Mouse (Mus musculus) lung, embryonic 14.5 days (tissue): ENCODE data around the gene Mfap1a. TPM values are rescaled to one million over a fixed set of nuclear protein-coding genes. Genes with fewer than 3 reads are reported as not detected.
"Not testable (repeated sequence)": the region's sequence is repeated elsewhere in the genome, so short reads cannot be mapped to it uniquely, and the experiment has no call there.

ENCODE experiments used
- ATAC-seq: fragments of 200-750 bp; cut with Nextera tagmentation; 2 replicates; pipeline ENCODE4 v1.8.0; 2017; ENCODE audit warnings: mild to moderate bottlenecking, moderate TSS enrichment, moderate library complexity; ENCODE audit not compliant: insufficient read depth
- DNase-seq: peaks from one replicate; pipeline ENCODE4 v3.0.0-alpha.2; 2015
- H3K27ac ChIP-seq: fragments of 300-500 bp; sonication (generic); 2 replicates; pipeline ENCODE4 v1.5.1; 2014; ENCODE audit warnings: low read depth, mild to moderate bottlenecking, moderate library complexity
- H3K27me3 ChIP-seq: fragments of 300-500 bp; sonication (generic); 2 replicates; pipeline ENCODE4 v1.6.1; 2014; ENCODE audit warnings: low read length, control low read depth; ENCODE audit not compliant: insufficient read depth
- H3K36me3 ChIP-seq: fragments of 300-500 bp; sonication (generic); 2 replicates; pipeline ENCODE4 v1.6.1; 2014; ENCODE audit warnings: control low read depth; ENCODE audit not compliant: insufficient read depth
- H3K4me1 ChIP-seq: fragments of 300-500 bp; sonication (generic); 2 replicates; pipeline ENCODE4 v1.6.1; 2014; ENCODE audit warnings: antibody characterized with exemption, control low read depth; ENCODE audit not compliant: insufficient read depth
- H3K4me2 ChIP-seq: fragments of 300-500 bp; sonication (generic); 2 replicates; pipeline ENCODE4 v1.6.1; 2014; ENCODE audit warnings: mild to moderate bottlenecking
- H3K4me3 ChIP-seq: fragments of 300-500 bp; sonication (generic); 2 replicates; pipeline ENCODE4 v1.5.1; 2014; ENCODE audit warnings: low read depth, low read length
- H3K9ac ChIP-seq: fragments of 300-500 bp; sonication (generic); 2 replicates; pipeline ENCODE4 v1.6.1; 2014
- H3K9me3 ChIP-seq: fragments of 300-500 bp; sonication (generic); 2 replicates; pipeline ENCODE4 v1.6.1; 2016; ENCODE audit warnings: low read depth, low read length, control low read depth
- CTCF ChIP-seq: IDR thresholded peaks from 2 replicates; pipeline ENCODE4 v1.5.1; 2016; ENCODE audit warnings: antibody characterized with exemption, low read depth
- WGBS: fragments of 180-500 bp; shearing (Covaris S2); extraction: QIAGEN DNeasy Blood & Tissue Kit; methylation state at CpG from one replicate; pipeline ENCODE4 v1.1.7; 2014; 5-methylcytosine and 5-hydroxymethylcytosine counted together
- polyA plus RNA-seq: library from polyadenylated mRNA; unstranded; fragments of >200 nt; fragmentation: Nextera tagmentation; extraction: Ambion mirVana; gene quantifications from 2 replicates; pipeline ENCODE4 v1.2.1, GENCODE M21; 2014

The Mfap1a gene
- polyA plus RNA-seq, 1 experiment from 2014 or later: 24.7 TPM

GRCm38 (mm10) chr2:121518106-121518505 lies 11.6 kb upstream of the Mfap1a start:
- Histone ChIP-seq H3K36me3 (peaks cover 55% of the 10 kb centered on the region), H3K27me3 (no peaks in the 10 kb centered on the region), H3K4me1 (no peaks in the 10 kb centered on the region), H3K27ac (no peak overlapping the region), H3K4me2 (no peak overlapping the region), H3K9me3 (no peaks in the 10 kb centered on the region), H3K9ac (no peak overlapping the region), H3K4me3 (no peak overlapping the region)
- DNase-seq (no peak), ATAC-seq (no peak)
- 88% methylated on average over 5 of the region's 5 CpGs for WGBS
- no peak for TF ChIP-seq CTCF

- H3K4me1 ChIP-seq: no peaks in the 10 kb centered on the region
- no peaks in the 10 kb centered on the region for H3K9me3 ChIP-seq
- TF ChIP-seq CTCF: no peak
- 87% methylated on average over 4 of the region's 4 CpGs for WGBS
- H3K4me2 ChIP-seq: no peak overlapping the region
- no peak overlapping the region for H3K27ac ChIP-seq
- no peak overlapping the region for H3K4me3 ChIP-seq
- no peak overlapping the region for H3K9ac ChIP-seq
- no peaks in the 10 kb centered on the region for H3K27me3 ChIP-seq
- ATAC-seq (no peak), DNase-seq (no peak)
- peaks cover 61% of the 10 kb centered on the region for H3K36me3 ChIP-seq
These were observed 7.7 kb upstream of the Mfap1a start for GRCm38 (mm10) chr2:121514211-121514610.

GRCm38 (mm10) chr2:121512991-121513765 lies 6.7 kb upstream of the Mfap1a start:
- not testable (repeated sequence) for H3K4me2 ChIP-seq, H3K9ac ChIP-seq, H3K9me3 ChIP-seq, ATAC-seq, H3K27ac ChIP-seq, H3K27me3 ChIP-seq, H3K4me3 ChIP-seq, DNase-seq, H3K4me1 ChIP-seq
- WGBS: 88% methylated on average over 4 of the region's 5 CpGs
- H3K36me3 ChIP-seq: peaks cover 56% of the 10 kb centered on the region

GRCm38 (mm10) chr2:121511401-121511800 lies 4.9 kb upstream of the Mfap1a start:
- Histone ChIP-seq H3K27ac (no peak overlapping the region), H3K4me3 (no peak overlapping the region), H3K9ac (no peak overlapping the region), H3K4me1 (no peaks in the 10 kb centered on the region), H3K36me3 (peaks cover 47% of the 10 kb centered on the region), H3K4me2 (no peak overlapping the region), H3K9me3 (no peaks in the 10 kb centered on the region), H3K27me3 (no peaks in the 10 kb centered on the region)
- 90% methylated on average over 8 of the region's 8 CpGs for WGBS
- ATAC-seq (no peak), DNase-seq (no peak)
- no peak for TF ChIP-seq CTCF

- peaks cover 37% of the 10 kb centered on the region for H3K36me3 ChIP-seq
- 20% methylated on average over 16 of the region's 16 CpGs for WGBS
- no peak overlapping the region for H3K27ac ChIP-seq
- no peaks in the 10 kb centered on the region for H3K9me3 ChIP-seq
- peak overlapping the region; percentile 21; the same call in 1 of the 2 replicates for H3K9ac ChIP-seq
- DNase-seq (peak; percentile 76), ATAC-seq (peak; percentile 70; the same call in 1 of the 2 replicates)
- H3K4me2 ChIP-seq: peak overlapping the region; percentile 56
- H3K4me3 ChIP-seq: peak overlapping the region; percentile 31
- H3K27me3 ChIP-seq: no peaks in the 10 kb centered on the region
- H3K4me1 ChIP-seq: no peaks in the 10 kb centered on the region
- TF ChIP-seq CTCF: no peak
These were observed 3.1 kb upstream of the Mfap1a start for GRCm38 (mm10) chr2:121509584-121509983.

- ATAC-seq (no peak), DNase-seq (no peak)
- TF ChIP-seq CTCF: no peak
- peaks cover 24% of the 10 kb centered on the region for H3K36me3 ChIP-seq
- H3K27ac ChIP-seq: no peak overlapping the region
- no peaks in the 10 kb centered on the region for H3K27me3 ChIP-seq
- H3K9ac ChIP-seq: peak overlapping the region; percentile 55
- peak overlapping the region; percentile 55 for H3K4me3 ChIP-seq
- H3K9me3 ChIP-seq: no peaks in the 10 kb centered on the region
- no peaks in the 10 kb centered on the region for H3K4me1 ChIP-seq
- H3K4me2 ChIP-seq: peak overlapping the region; percentile 58
- 66% methylated on average over 2 of the region's 2 CpGs for WGBS
These were observed 1.5 kb upstream of the Mfap1a start for GRCm38 (mm10) chr2:121507951-121508330.

- Histone ChIP-seq H3K9ac (peak overlapping the region; percentile 55), H3K4me3 (peak overlapping the region; percentile 55), H3K4me1 (no peaks in the 10 kb centered on the region), H3K27me3 (no peaks in the 10 kb centered on the region), H3K4me2 (peak overlapping the region; percentile 58), H3K36me3 (peaks cover 18% of the 10 kb centered on the region), H3K9me3 (no peaks in the 10 kb centered on the region), H3K27ac (no peak overlapping the region)
- TF ChIP-seq CTCF: no peak
- 3% methylated on average over 12 of the region's 12 CpGs for WGBS
- DNase-seq: no peak
- no peak for ATAC-seq
These were observed 897 bp upstream of the Mfap1a start for GRCm38 (mm10) chr2:121507173-121507950.

GRCm38 (mm10) chr2:121501550-121501949 lies 4.9 kb downstream of the Mfap1a start:
- H3K4me3 ChIP-seq, H3K27ac ChIP-seq, H3K27me3 ChIP-seq, H3K36me3 ChIP-seq, H3K9ac ChIP-seq, ATAC-seq, DNase-seq, H3K4me1 ChIP-seq, H3K9me3 ChIP-seq, H3K4me2 ChIP-seq: not testable (repeated sequence)
- 75% methylated on average over 2 of the region's 6 CpGs for WGBS

GRCm38 (mm10) chr2:121484403-121484802 lies 22.1 kb downstream of the Mfap1a start:
- not testable (repeated sequence) for H3K27ac ChIP-seq, H3K4me1 ChIP-seq, DNase-seq, H3K4me3 ChIP-seq, H3K9me3 ChIP-seq, H3K27me3 ChIP-seq, H3K9ac ChIP-seq, H3K36me3 ChIP-seq, H3K4me2 ChIP-seq, ATAC-seq
- WGBS: 86% methylated on average over 1 of the region's 2 CpGs
